In the genomic region with DNA sequence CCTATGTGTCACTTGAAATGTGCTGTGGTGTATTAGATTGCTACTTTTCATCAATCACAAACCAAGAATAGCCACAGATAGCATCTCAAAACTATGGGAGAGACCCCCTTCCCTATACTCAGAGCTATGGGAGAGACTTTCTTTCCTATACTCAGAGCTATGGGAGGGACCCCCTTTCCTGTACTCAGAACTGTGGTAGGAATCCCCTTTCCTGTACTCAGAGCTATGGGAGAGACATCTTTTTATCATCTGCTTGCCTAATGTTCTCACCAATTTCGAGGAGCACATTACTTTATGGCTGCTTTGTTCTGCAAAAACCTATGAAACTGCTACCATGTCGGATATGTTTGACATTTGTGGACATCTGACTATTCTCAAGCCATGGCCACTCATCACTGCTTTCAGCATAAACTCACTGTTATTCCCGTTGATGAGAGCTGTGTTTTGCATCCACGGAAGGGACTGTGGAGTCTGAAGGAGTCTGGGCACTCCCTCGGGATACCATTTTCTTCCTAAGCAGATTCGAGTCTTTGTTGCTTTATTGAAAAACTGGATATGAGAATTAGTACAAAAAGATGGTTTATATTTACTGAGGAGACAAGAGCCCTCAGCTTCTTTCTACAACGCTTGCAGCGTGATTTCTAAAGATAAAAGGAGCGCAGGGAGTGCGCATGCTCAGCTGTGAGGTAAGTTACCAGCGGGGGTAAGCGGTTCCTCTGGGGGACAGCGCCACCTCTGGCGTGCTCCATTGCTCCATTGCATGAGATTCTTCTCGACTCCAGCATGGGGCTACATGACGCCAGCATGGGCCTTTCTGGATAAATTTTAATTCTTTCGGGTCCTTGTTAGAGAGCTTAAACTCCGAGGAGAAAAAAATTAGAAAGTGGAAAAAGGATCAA, we compare ENCODE assay signal across 7 mouse cellular contexts. TPM values are rescaled to one million over a fixed set of nuclear protein-coding genes. Genes with fewer than 3 reads are reported as not detected.
DNase-seq lines count a peak whose midpoint lies in the region; ATAC-seq and TF ChIP-seq lines count a peak whose summit lies in the region.

No protein-coding gene starts in this region.

- no peak; the same call in 1 of the 2 replicates for ATAC-seq in embryonic facial prominence, embryonic 11.5 days (replicated peaks; ENCODE audit: insufficient number of reproducible peaks, low FRiP score, low TSS enrichment, low read depth)
- peak; percentile 74; the same call in 1 of the 2 replicates for ATAC-seq in limb, embryonic 14.5 days (ENCODE audit: low FRiP score, low read depth)
- peak; percentile 89 for ATAC-seq in midbrain, embryonic 16.5 days

- peak overlapping the region; percentile 19; the same call in 1 of the 2 replicates for H3K4me2 ChIP-seq in embryonic facial prominence, embryonic 11.5 days (ENCODE audit: low read depth, low read length)
- H3K4me2 ChIP-seq in limb, embryonic 14.5 days (replicated peaks; ENCODE audit: low read depth, low read length, severe bottlenecking): peak overlapping the region; percentile 45
- peak overlapping the region; percentile 58 for H3K4me2 ChIP-seq in midbrain, embryonic 16.5 days (ENCODE audit: low read length)

- WGBS in embryonic facial prominence, embryonic 11.5 days: 26% methylated on average over 18 of the region's 18 CpGs
- 26% methylated on average over 18 of the region's 18 CpGs for WGBS in limb, embryonic 14.5 days
- 22% methylated on average over 18 of the region's 18 CpGs for WGBS in midbrain, embryonic 16.5 days

- H3K4me1 ChIP-seq in embryonic facial prominence, embryonic 11.5 days (ENCODE audit: control insufficient read depth, insufficient read depth, low read length): no peaks in the 10 kb centered on the region
- H3K4me1 ChIP-seq in limb, embryonic 14.5 days (ENCODE audit: control insufficient read depth, insufficient read depth, low read length): no peaks in the 10 kb centered on the region
- peaks cover 6% of the 10 kb centered on the region; the same call in 1 of the 2 replicates for H3K4me1 ChIP-seq in midbrain, embryonic 16.5 days (ENCODE audit: control insufficient read depth, insufficient read depth, low read length)

- peak overlapping the region; percentile 15; the same call in 1 of the 2 replicates for H3K9ac ChIP-seq in embryonic facial prominence, embryonic 11.5 days (replicated peaks; ENCODE audit: low read length)
- peak overlapping the region; percentile 37 for H3K9ac ChIP-seq in limb, embryonic 14.5 days (ENCODE audit: low read depth, low read length, severe bottlenecking)
- peak overlapping the region; percentile 62 for H3K9ac ChIP-seq in midbrain, embryonic 16.5 days (ENCODE audit: low read depth, low read length)

- no peaks in the 10 kb centered on the region for H3K9me3 ChIP-seq in embryonic facial prominence, embryonic 11.5 days (replicated peaks; ENCODE audit: control insufficient read depth, low read length)
- H3K9me3 ChIP-seq in limb, embryonic 14.5 days (ENCODE audit: control insufficient read depth, low read length): no peaks in the 10 kb centered on the region
- no peaks in the 10 kb centered on the region for H3K9me3 ChIP-seq in midbrain, embryonic 16.5 days (replicated peaks; ENCODE audit: control insufficient read depth, low read length, poor library complexity, severe bottlenecking)

- peak overlapping the region; percentile 12; the same call in 1 of the 2 replicates for H3K4me3 ChIP-seq in embryonic facial prominence, embryonic 11.5 days (ENCODE audit: low read depth, low read length)
- H3K4me3 ChIP-seq in limb, embryonic 14.5 days (replicated peaks; ENCODE audit: low read length): peak overlapping the region; percentile 29
- H3K4me3 ChIP-seq in midbrain, embryonic 16.5 days (ENCODE audit: low read depth, low read length): peak overlapping the region; percentile 32

- H3K27me3 ChIP-seq in embryonic facial prominence, embryonic 11.5 days (ENCODE audit: control insufficient read depth, insufficient read depth, low read length): no peaks in the 10 kb centered on the region
- no peaks in the 10 kb centered on the region for H3K27me3 ChIP-seq in limb, embryonic 14.5 days (ENCODE audit: control insufficient read depth, insufficient read depth, low read length)
- no peaks in the 10 kb centered on the region for H3K27me3 ChIP-seq in midbrain, embryonic 16.5 days (ENCODE audit: control insufficient read depth, insufficient read depth, low read depth, low read length)

- peak; percentile 23 to 40 for DNase-seq in adrenal gland, postnatal 4 days (ENCODE audit: low spot score in 2 of 2)
- peak; percentile 85 for DNase-seq in embryonic facial prominence, embryonic 11.5 days (ENCODE audit: low spot score)
- DNase-seq in heart, adult 8-10 months (ENCODE audit: low spot score): peak; percentile 64
- peak; percentile 51 to 78 for DNase-seq in kidney, adult 8-10 months
- DNase-seq in limb, embryonic 14.5 days (ENCODE audit: low spot score): peak; percentile 84
- DNase-seq in spleen, postnatal 10 days (ENCODE audit: low spot score in 2 of 2): peak; percentile 35 to 85

- TF ChIP-seq POLR2A in limb, embryonic 14.5 days (IDR thresholded peaks at IDR 0.05; ENCODE audit: borderline replicate concordance, extremely low read depth, insufficient read depth, insufficient read length): no peak

- H3K27ac ChIP-seq in embryonic facial prominence, embryonic 11.5 days (replicated peaks; ENCODE audit: low read depth, low read length): no peak overlapping the region
- H3K27ac ChIP-seq in limb, embryonic 14.5 days (replicated peaks; ENCODE audit: low read depth, low read length): no peak overlapping the region
- peak overlapping the region; percentile 72 for H3K27ac ChIP-seq in midbrain, embryonic 16.5 days (ENCODE audit: low read length)

- no peaks in the 10 kb centered on the region for H3K36me3 ChIP-seq in embryonic facial prominence, embryonic 11.5 days (replicated peaks; ENCODE audit: control insufficient read depth, insufficient read depth, low read depth, low read length)
- H3K36me3 ChIP-seq in limb, embryonic 14.5 days (ENCODE audit: control insufficient read depth, insufficient read depth, low read length): no peaks in the 10 kb centered on the region
- no peaks in the 10 kb centered on the region for H3K36me3 ChIP-seq in midbrain, embryonic 16.5 days (ENCODE audit: control insufficient read depth, insufficient read depth, low read length)

RNA-seq across cellular contexts. Expression of a gene that starts 14.7 kb away (rescaled TPM):
- 10 to 100 TPM; 14.5 TPM for total RNA-seq in adrenal gland, postnatal 4 days (2021)
- polyA plus RNA-seq in embryonic facial prominence, embryonic 11.5 days (2014; fragmentation: Nextera tagmentation; extraction: Ambion mirVana): 26.5 and 27.5 TPM in 2 replicates
- 10 to 100 TPM; 11.5 to 17.2 (median 14.1) TPM for total RNA-seq in heart, adult 8-10 months (2022)
- polyA plus RNA-seq in limb, embryonic 14.5 days (2012; rRNA removed): 4.0 and 5.7 TPM in 2 replicates
- 11.2 and 13.8 TPM in 2 replicates for polyA plus RNA-seq in limb, embryonic 14.5 days (2014; fragmentation: Nextera tagmentation; extraction: Ambion mirVana)
- polyA plus RNA-seq in midbrain, embryonic 16.5 days (2015; fragmentation: Nextera tagmentation; extraction: Ambion mirVana): 68.9 and 70.6 TPM in 2 replicates

RNA-seq across cellular contexts. Expression of a gene that starts 38.8 kb away (rescaled TPM):
- total RNA-seq in adrenal gland, postnatal 4 days (2021): 100 to 1,000 TPM; 172 to 178 TPM
- polyA plus RNA-seq in embryonic facial prominence, embryonic 11.5 days (2014; fragmentation: Nextera tagmentation; extraction: Ambion mirVana): 647 and 750 TPM in 2 replicates
- total RNA-seq in heart, adult 8-10 months (2022): 10 to 100 TPM; 54.1 to 62.0 (median 59.1) TPM
- 93.6 and 120 TPM in 2 replicates for polyA plus RNA-seq in limb, embryonic 14.5 days (2012; rRNA removed)
- polyA plus RNA-seq in limb, embryonic 14.5 days (2014; fragmentation: Nextera tagmentation; extraction: Ambion mirVana): 444 and 459 TPM in 2 replicates
- polyA plus RNA-seq in midbrain, embryonic 16.5 days (2015; fragmentation: Nextera tagmentation; extraction: Ambion mirVana): 407 and 417 TPM in 2 replicates

RNA-seq across cellular contexts. Expression of a gene that starts 39.3 kb away (rescaled TPM):
- total RNA-seq in adrenal gland, postnatal 4 days (2021): 100 to 1,000 TPM; 776 to 871 TPM
- 1,622 and 1,840 TPM in 2 replicates for polyA plus RNA-seq in embryonic facial prominence, embryonic 11.5 days (2014; fragmentation: Nextera tagmentation; extraction: Ambion mirVana)
- total RNA-seq in heart, adult 8-10 months (2022): 100 to 1,000 TPM; 367 to 444 (median 409) TPM
- polyA plus RNA-seq in limb, embryonic 14.5 days (2012; rRNA removed): 1,157 and 1,691 TPM in 2 replicates
- polyA plus RNA-seq in limb, embryonic 14.5 days (2014; fragmentation: Nextera tagmentation; extraction: Ambion mirVana): 1,002 and 1,100 TPM in 2 replicates
- polyA plus RNA-seq in midbrain, embryonic 16.5 days (2015; fragmentation: Nextera tagmentation; extraction: Ambion mirVana): 1,316 and 1,531 TPM in 2 replicates

Comparison
In these comparisons a context has a peak if more than half of its experiments do, and no peak if none do; other contexts are left out.
1. DNase-seq: peak in every context shown above with its lines; median percentile 85 in embryonic facial prominence, embryonic 11.5 days; 84 in limb, embryonic 14.5 days; 64 in kidney, adult 8-10 months; 64 in heart, adult 8-10 months; 60 in spleen, postnatal 10 days; 32 in adrenal gland, postnatal 4 days.